Comparison of ENCODE assay signal across 19 mouse cellular contexts in the genomic region with DNA sequence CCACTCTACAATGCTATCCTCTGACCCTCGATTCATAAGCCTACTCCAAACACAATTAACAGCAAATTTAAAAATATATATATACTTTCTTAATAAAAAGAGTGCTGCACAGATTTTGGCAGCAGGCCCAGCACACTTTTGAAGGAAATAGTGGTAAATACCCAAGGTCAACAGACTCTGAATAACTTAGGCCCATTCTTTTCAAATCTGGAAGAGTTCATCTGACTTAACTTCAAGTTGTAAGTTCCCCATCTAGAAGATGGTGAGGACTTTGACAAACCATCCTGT.
DNase-seq lines count a peak whose midpoint lies in the region; ATAC-seq and TF ChIP-seq lines count a peak whose summit lies in the region.
"Had no signal": no experiment of that assay in that cellular context is flagged by ENCODE, and none has a peak within 500 bp of the region (broad histone marks: within the 10 kb centered on the region; RNA-seq: fewer than 3 reads in every experiment).

No protein-coding gene starts in this region.

- TF ChIP-seq EP300 in heart, postnatal 0 days (IDR thresholded peaks at IDR 0.05; ENCODE audit: low read depth), result no peak

- H3K27ac ChIP-seq in heart, postnatal 0 days (ENCODE audit: low read depth), result peak overlapping the region; percentile 32
- peak overlapping the region; percentile 9; the same call in 1 of the 2 replicates for H3K27ac ChIP-seq in lung, embryonic 14.5 days (ENCODE audit: low read depth)
- H3K27ac ChIP-seq in stomach, embryonic 15.5 days, result 0 out of 2 replicates have a peak overlapping the region, but pooled peaks have one; percentile 57
- H3K27ac ChIP-seq: embryonic facial prominence, embryonic 10.5 days; forebrain, embryonic 15.5 days; hindbrain, embryonic 14.5 days; left cerebral cortex, adult 2 months; liver, embryonic 13.5 days; midbrain, embryonic 13.5 days had no signal

- no peak overlapping the region for H3K9ac ChIP-seq in heart, postnatal 0 days (replicated peaks; ENCODE audit: low read depth, low read length)
- no peak overlapping the region for H3K9ac ChIP-seq in lung, embryonic 14.5 days
- H3K9ac ChIP-seq in stomach, embryonic 15.5 days, result no peak overlapping the region
- H3K9ac ChIP-seq: forebrain, embryonic 15.5 days; hindbrain, embryonic 14.5 days; liver, embryonic 13.5 days; midbrain, embryonic 13.5 days had no signal

- no peak for ATAC-seq in heart, postnatal 0 days (ENCODE audit: insufficient read depth, low read depth)
- 0 out of 2 replicates have a peak, but pooled peaks have one; percentile 29 for ATAC-seq in lung, embryonic 14.5 days (ENCODE audit: insufficient read depth)
- ATAC-seq in stomach, embryonic 15.5 days (ENCODE audit: insufficient read depth, low FRiP score, low read depth), result no peak
- ATAC-seq: CD4-positive, CD25-positive, alpha-beta regulatory T cell, adult 4 months; forebrain, embryonic 15.5 days; inflammation-experienced regulatory T-cells, adult 6 months had no signal

- H3K4me3 ChIP-seq in heart, postnatal 0 days (ENCODE audit: low read depth, low read length), result no peak overlapping the region
- H3K4me3 ChIP-seq in lung, embryonic 14.5 days (ENCODE audit: low read depth, low read length), result no peak overlapping the region
- no peak overlapping the region for H3K4me3 ChIP-seq in stomach, embryonic 15.5 days (replicated peaks)
- H3K4me3 ChIP-seq: embryonic facial prominence, embryonic 10.5 days; forebrain, embryonic 15.5 days; left cerebral cortex, adult 2 months; liver, embryonic 13.5 days; megakaryocyte, embryonic 14.5 days; midbrain, embryonic 13.5 days had no signal

- H3K4me1 ChIP-seq in heart, postnatal 0 days (ENCODE audit: control insufficient read depth, insufficient read depth), result peaks cover 44% of the 10 kb centered on the region
- H3K4me1 ChIP-seq in lung, embryonic 14.5 days (ENCODE audit: insufficient read depth), result peaks cover 19% of the 10 kb centered on the region
- peaks cover 26% of the 10 kb centered on the region for H3K4me1 ChIP-seq in stomach, embryonic 15.5 days
- H3K4me1 ChIP-seq: liver, embryonic 13.5 days; megakaryocyte, embryonic 14.5 days had no signal

- peak; percentile 40 for DNase-seq in adrenal gland, postnatal 25 days
- no peak for DNase-seq in adrenal gland, adult 2 months
- DNase-seq in heart, postnatal 0 days (ENCODE audit: low spot score), result no peak
- DNase-seq in heart, adult 11 months, result no peak
- DNase-seq in lung, embryonic 14.5 days, result peak; percentile 65
- no peak for DNase-seq in lung, postnatal 25 days (ENCODE audit: low spot score)
- DNase-seq: cerebellum, adult 11-12 months; liver, embryonic 13.5 days; lung, postnatal 14 days; thymus, postnatal 14 days had no signal

- no peaks in the 10 kb centered on the region for H3K27me3 ChIP-seq in heart, postnatal 0 days (ENCODE audit: control insufficient read depth, insufficient read depth, low read length)
- H3K27me3 ChIP-seq in lung, embryonic 14.5 days (ENCODE audit: insufficient read depth, low read length), result no peaks in the 10 kb centered on the region
- H3K27me3 ChIP-seq in stomach, embryonic 15.5 days (replicated peaks), result no peaks in the 10 kb centered on the region
- H3K27me3 ChIP-seq: forebrain, embryonic 15.5 days; liver, embryonic 13.5 days; megakaryocyte, embryonic 14.5 days; midbrain, embryonic 13.5 days had no signal

- H3K9me3 ChIP-seq in heart, postnatal 0 days (replicated peaks; ENCODE audit: control insufficient read depth, low read length), result no peaks in the 10 kb centered on the region
- H3K9me3 ChIP-seq in lung, embryonic 14.5 days (ENCODE audit: low read depth, low read length), result no peaks in the 10 kb centered on the region
- H3K9me3 ChIP-seq in stomach, embryonic 15.5 days, result no peaks in the 10 kb centered on the region
- H3K9me3 ChIP-seq: embryonic facial prominence, embryonic 10.5 days; forebrain, embryonic 15.5 days; liver, embryonic 13.5 days; midbrain, embryonic 13.5 days had no signal

- 43% methylated on average over 1 of the region's 1 CpGs for whole genome bisulfite sequencing in heart, postnatal 0 days
- 23% methylated on average over 1 of the region's 1 CpGs for WGBS in lung, embryonic 14.5 days
- 19% methylated on average over 1 of the region's 1 CpGs for WGBS in stomach, embryonic 15.5 days

- no peak overlapping the region for H3K4me2 ChIP-seq in heart, postnatal 0 days (ENCODE audit: low read depth, low read length)
- H3K4me2 ChIP-seq in lung, embryonic 14.5 days, result no peak overlapping the region
- no peak overlapping the region for H3K4me2 ChIP-seq in stomach, embryonic 15.5 days
- H3K4me2 ChIP-seq: forebrain, embryonic 15.5 days; hindbrain, embryonic 14.5 days; liver, embryonic 13.5 days; midbrain, embryonic 13.5 days had no signal

- no peak for TF ChIP-seq CTCF in heart, postnatal 0 days (IDR thresholded peaks at IDR 0.05; ENCODE audit: low read depth)
- no peak for TF ChIP-seq CTCF in lung, embryonic 14.5 days (IDR thresholded peaks at IDR 0.05; ENCODE audit: low read depth)

- H3K36me3 ChIP-seq in heart, postnatal 0 days (replicated peaks; ENCODE audit: control insufficient read depth, insufficient read depth, low read length), result no peaks in the 10 kb centered on the region
- no peaks in the 10 kb centered on the region for H3K36me3 ChIP-seq in lung, embryonic 14.5 days (ENCODE audit: insufficient read depth)
- H3K36me3 ChIP-seq in stomach, embryonic 15.5 days, result no peaks in the 10 kb centered on the region
- H3K36me3 ChIP-seq: embryonic facial prominence, embryonic 10.5 days; forebrain, embryonic 15.5 days; liver, embryonic 13.5 days; midbrain, embryonic 13.5 days had no signal

Comparison
In these comparisons a context has a peak if more than half of its experiments do, and no peak if none do; other contexts are left out.
1. DNase-seq: peak in adrenal gland, postnatal 25 days (single experiment) and lung, embryonic 14.5 days (single experiment); none in adrenal gland, adult 2 months (single experiment), heart, postnatal 0 days (single experiment), heart, adult 11 months (single experiment) and lung, postnatal 25 days (single experiment).
2. Peak in every context shown above with its lines, with median percentiles within 50 percentile points of each other: H3K27ac ChIP-seq.